Mouse (Mus musculus): Measurements from ENCODE around the gene Prcd. TPM values are rescaled to one million over a fixed set of nuclear protein-coding genes. Genes with fewer than 3 reads are reported as not detected.
"Not testable (repeated sequence)": the region's sequence is repeated elsewhere in the genome, so short reads cannot be mapped to it uniquely, and the experiment has no call there.

The Prcd gene
- polyA plus RNA-seq, 1 experiment from 2014 or later: 0.25 TPM

DNA sequence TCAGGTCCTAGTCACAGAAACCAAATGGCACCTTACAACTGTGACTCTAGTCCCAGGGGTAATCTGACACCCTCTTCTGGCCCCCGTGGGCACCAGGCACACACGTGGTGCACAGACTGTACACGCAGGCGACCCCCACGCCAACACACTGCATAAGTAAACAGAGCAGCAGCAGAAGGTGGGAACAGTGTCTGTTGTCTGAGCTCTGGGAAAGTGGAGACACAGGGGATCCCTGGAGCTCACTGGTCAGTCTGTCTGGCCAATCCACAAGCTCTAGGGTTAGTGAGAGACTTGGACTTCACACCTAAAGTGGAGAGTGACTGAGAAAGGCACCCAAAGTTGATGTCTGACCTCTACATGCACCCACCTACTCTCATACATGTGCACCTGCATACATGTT lies 16.0 kb downstream of the Prcd start:
- Histone ChIP-seq H3K36me3 (peaks cover 19% of the 10 kb centered on the region), H3K27me3 (ENCODE audit: low read depth, poor library complexity, severe bottlenecking) (peaks cover 9% of the 10 kb centered on the region; the same call in 1 of the 2 replicates), H3K9me3 (replicated peaks) (no peaks in the 10 kb centered on the region), H3K27ac (0 out of 2 replicates have a peak overlapping the region, but pooled peaks have one; percentile 72), H3K4me3 (no peak overlapping the region), H3K4me1 (peaks cover 54% of the 10 kb centered on the region)
- 28% methylated on average over 5 of the region's 5 CpGs for WGBS
- no peak for DNase-seq (ENCODE audit: low spot score)

DNA sequence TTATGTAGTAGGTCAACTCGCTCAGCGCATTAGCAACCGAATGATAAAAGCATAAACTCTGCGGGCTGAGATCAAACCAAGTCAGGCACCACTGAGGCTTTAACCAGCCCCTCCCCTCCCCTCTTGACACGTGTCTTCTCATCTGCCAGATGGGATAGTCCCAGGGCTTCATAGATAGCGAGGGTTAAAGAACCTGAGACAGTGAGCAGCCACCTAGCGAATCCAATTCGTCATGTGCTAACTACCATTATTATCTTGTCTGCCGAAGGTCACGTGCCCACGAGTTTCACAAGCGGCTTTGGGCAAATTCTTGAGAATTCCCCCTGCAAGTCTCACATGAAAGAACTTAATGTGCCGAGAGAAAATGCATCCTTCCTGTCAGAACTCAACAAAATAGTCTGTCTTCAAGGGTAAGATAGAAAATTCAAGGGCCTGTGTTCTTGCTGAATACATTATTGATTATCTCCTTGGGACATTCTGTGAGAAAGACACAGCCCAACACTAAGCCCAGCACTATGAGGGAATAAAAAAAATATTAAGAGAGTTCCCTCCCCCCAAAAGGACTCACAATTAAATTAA lies 16.5 kb downstream of the Prcd start:
- no peaks in the 10 kb centered on the region for H3K9me3 ChIP-seq (replicated peaks)
- no peak for DNase-seq (ENCODE audit: low spot score)
- 52% methylated on average over 13 of the region's 13 CpGs for WGBS
- peaks cover 9% of the 10 kb centered on the region; the same call in 1 of the 2 replicates for H3K27me3 ChIP-seq (ENCODE audit: low read depth, poor library complexity, severe bottlenecking)
- H3K4me1 ChIP-seq: peaks cover 51% of the 10 kb centered on the region
- no peak overlapping the region for H3K4me3 ChIP-seq
- no peak overlapping the region for H3K27ac ChIP-seq
- peaks cover 24% of the 10 kb centered on the region for H3K36me3 ChIP-seq

DNA sequence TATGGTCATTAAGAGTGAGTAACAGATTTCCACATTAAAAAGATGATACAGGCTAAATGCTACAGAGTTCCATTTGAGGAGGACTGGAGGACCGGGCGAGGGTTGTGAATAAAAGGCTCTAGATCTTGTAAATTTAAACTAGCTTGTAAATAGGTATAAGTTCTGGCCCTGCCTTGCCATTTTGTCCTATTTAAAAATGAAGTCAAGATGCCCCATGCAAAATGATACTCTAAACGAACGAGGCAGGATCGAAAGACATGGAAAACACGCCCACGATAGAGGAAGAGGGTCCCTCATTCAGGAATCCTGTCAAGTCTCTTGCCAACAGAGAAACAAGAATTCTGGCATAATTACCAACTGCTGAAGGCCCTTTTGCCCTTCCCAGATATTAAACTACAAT lies 17.1 kb downstream of the Prcd start:
- H3K36me3 ChIP-seq: peaks cover 29% of the 10 kb centered on the region
- 88% methylated on average over 7 of the region's 7 CpGs for WGBS
- no peak for DNase-seq (ENCODE audit: low spot score)
- H3K4me1 ChIP-seq: peaks cover 46% of the 10 kb centered on the region
- H3K27me3 ChIP-seq (ENCODE audit: low read depth, poor library complexity, severe bottlenecking): peaks cover 9% of the 10 kb centered on the region; the same call in 1 of the 2 replicates
- H3K4me3 ChIP-seq: no peak overlapping the region
- H3K9me3 ChIP-seq (replicated peaks): no peaks in the 10 kb centered on the region
- no peak overlapping the region for H3K27ac ChIP-seq

DNA sequence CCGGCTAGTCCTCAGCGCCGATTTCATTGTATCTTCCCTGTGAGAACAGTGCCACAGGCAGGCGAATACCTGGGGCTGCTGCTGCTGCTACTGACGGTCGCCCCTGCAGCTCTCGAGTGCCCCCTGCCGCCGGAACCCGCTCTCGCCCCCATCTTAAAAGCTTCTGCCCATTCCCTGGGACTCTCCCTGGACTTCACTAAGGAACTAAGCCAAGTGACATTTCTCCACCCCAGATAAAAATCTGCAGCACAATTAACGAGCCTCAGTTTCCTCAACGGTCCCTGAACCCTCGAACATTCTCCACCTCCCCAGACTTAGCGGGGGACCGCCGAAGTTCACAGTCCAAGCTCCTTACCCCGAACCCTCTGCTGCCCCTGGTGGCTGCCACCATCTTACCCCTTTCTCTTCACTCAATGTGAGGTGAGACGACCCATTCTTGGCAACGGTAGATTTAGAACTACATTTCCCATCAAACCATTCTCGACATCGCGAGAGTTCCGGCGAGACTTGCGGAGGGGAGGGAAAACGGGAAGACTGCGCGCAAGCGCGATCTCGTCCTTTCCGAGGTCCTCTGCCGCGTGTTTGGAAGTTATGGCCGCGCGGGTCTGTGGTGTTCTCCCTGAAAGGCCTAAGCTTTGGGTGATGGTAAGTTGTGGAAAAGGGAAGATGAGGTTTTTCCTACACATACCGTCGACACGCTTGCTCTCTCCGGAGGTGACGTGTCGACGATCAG lies 17.9 kb downstream of the Prcd start:
- peak; percentile 95 for DNase-seq (ENCODE audit: low spot score)
- Histone ChIP-seq H3K4me3 (peak overlapping the region; percentile 90), H3K4me1 (peaks cover 40% of the 10 kb centered on the region), H3K27ac (peak overlapping the region; percentile 92), H3K36me3 (peaks cover 38% of the 10 kb centered on the region), H3K9me3 (replicated peaks) (no peaks in the 10 kb centered on the region), H3K27me3 (ENCODE audit: low read depth, poor library complexity, severe bottlenecking) (peaks cover 9% of the 10 kb centered on the region; the same call in 1 of the 2 replicates)
- WGBS: 2% methylated on average over 45 of the region's 45 CpGs

- peak overlapping the region; percentile 90 for H3K4me3 ChIP-seq
- H3K36me3 ChIP-seq: peaks cover 45% of the 10 kb centered on the region
- DNase-seq (ENCODE audit: low spot score): no peak
- H3K4me1 ChIP-seq: peaks cover 40% of the 10 kb centered on the region
- peak overlapping the region; percentile 92 for H3K27ac ChIP-seq
- no peaks in the 10 kb centered on the region for H3K9me3 ChIP-seq (replicated peaks)
- WGBS: under 1% methylated on average over 24 of the region's 24 CpGs
- H3K27me3 ChIP-seq (ENCODE audit: low read depth, poor library complexity, severe bottlenecking): peaks cover 9% of the 10 kb centered on the region; the same call in 1 of the 2 replicates
These were observed 18.6 kb downstream of the Prcd start for GRCm38 (mm10) chr11:116671845-116672434.

DNA sequence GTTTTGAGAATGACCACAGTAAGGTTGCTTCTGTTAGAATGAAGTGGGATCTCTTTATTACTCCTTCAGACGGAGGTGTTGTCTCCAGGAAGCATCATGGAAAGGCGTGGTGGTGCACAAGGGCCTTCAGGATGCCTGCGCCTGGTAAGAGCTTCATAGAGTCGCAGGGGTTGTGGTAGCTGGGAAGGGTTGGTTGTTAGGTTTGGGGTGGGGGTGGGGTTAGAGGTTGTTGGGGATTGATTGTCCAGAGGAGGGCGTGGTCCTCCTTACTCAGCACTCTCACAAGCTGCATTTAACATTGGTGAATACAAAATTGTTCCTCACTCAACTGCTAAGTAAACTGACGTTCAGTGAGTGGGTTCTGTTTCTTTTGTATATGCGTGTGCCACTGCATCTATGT lies 19.3 kb downstream of the Prcd start:
- H3K27me3 ChIP-seq (ENCODE audit: low read depth, poor library complexity, severe bottlenecking): peaks cover 9% of the 10 kb centered on the region; the same call in 1 of the 2 replicates
- peak overlapping the region; percentile 92 for H3K27ac ChIP-seq
- H3K36me3 ChIP-seq: peaks cover 52% of the 10 kb centered on the region
- DNase-seq (ENCODE audit: low spot score): no peak
- WGBS: 27% methylated on average over 7 of the region's 7 CpGs
- peak overlapping the region; percentile 90 for H3K4me3 ChIP-seq
- no peaks in the 10 kb centered on the region for H3K9me3 ChIP-seq (replicated peaks)
- H3K4me1 ChIP-seq: peaks cover 40% of the 10 kb centered on the region

- no peak overlapping the region for H3K27ac ChIP-seq
- no peaks in the 10 kb centered on the region for H3K9me3 ChIP-seq (replicated peaks)
- WGBS: 87% methylated on average over 2 of the region's 2 CpGs
- H3K27me3 ChIP-seq (ENCODE audit: low read depth, poor library complexity, severe bottlenecking): peaks cover 9% of the 10 kb centered on the region; the same call in 1 of the 2 replicates
- DNase-seq (ENCODE audit: low spot score): no peak
- peaks cover 38% of the 10 kb centered on the region for H3K4me1 ChIP-seq
- H3K36me3 ChIP-seq: peaks cover 60% of the 10 kb centered on the region
- peak overlapping the region; percentile 90; the same call in 1 of the 2 replicates for H3K4me3 ChIP-seq
These were observed 20.1 kb downstream of the Prcd start for GRCm38 (mm10) chr11:116673410-116673809.

DNA sequence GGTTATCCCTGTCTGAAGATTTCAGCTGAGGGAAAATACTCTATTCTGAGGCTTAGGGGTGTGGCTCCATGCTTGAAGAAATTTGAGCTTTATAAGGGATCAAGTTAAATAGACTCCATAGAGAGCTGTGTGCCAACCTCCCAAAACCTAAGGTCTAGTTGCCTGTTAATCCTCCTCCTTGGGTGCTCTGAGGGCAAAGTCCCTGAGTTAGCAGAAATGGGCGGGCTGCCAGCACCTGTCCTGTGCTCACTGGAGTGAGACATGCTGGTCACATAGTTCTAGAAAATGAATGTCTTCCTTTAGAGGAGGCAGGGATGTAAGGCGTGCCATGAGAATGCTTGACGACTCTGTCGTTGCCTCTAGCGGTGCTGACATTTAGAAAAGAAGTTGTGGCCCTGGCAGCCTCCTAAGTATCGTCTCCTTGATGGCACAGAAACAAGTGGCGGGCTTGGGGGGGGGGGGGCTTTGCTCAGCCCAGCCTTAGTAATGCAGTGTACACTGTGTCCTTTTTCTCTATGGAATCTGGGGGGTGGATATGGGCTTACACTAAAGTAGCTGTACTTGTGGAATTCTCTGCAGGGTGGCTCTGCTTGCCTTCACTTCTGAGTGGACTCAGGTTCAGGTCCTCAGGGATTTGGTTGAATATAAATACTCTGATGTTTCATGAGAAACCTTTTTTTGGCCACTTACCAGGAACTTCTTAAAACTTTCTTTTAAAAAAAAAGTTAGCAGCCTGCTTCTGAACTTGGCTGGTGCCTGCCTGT lies 21.5 kb downstream of the Prcd start:
- Histone ChIP-seq H3K27ac (no peak overlapping the region), H3K4me3 (no peak overlapping the region), H3K4me1 (peaks cover 24% of the 10 kb centered on the region), H3K9me3 (replicated peaks) (no peaks in the 10 kb centered on the region), H3K27me3 (ENCODE audit: low read depth, poor library complexity, severe bottlenecking) (no peaks in the 10 kb centered on the region), H3K36me3 (peaks cover 74% of the 10 kb centered on the region)
- no peak for DNase-seq (ENCODE audit: low spot score)
- WGBS: 93% methylated on average over 7 of the region's 7 CpGs

DNA sequence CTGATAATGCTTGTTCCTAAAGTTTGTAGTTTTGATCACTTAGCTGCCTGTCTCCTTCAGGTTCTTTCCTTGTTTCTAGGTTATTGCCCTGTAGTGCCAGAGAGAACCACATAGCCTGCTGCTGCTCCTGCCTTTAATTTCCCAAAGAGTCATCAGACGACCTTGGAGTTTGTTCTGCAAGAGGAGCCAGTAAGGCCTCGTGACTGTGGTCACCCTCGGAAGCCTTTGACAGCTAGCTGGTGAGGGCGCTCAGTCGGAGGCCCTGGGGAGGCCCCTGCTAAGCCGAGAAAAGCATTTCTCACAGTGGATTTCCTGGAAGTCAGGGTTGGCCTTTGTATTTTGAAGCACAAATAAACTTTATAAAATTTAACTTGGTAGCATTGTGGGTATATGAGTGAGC lies 22.1 kb downstream of the Prcd start:
- DNase-seq (ENCODE audit: low spot score); H3K27me3 ChIP-seq (ENCODE audit: low read depth, poor library complexity, severe bottlenecking); H3K4me3 ChIP-seq; H3K9me3 ChIP-seq (replicated peaks); H3K27ac ChIP-seq: not testable (repeated sequence)
- 86% methylated on average over 6 of the region's 6 CpGs for WGBS
- peaks cover 29% of the 10 kb centered on the region for H3K4me1 ChIP-seq
- peaks cover 80% of the 10 kb centered on the region for H3K36me3 ChIP-seq

- Histone ChIP-seq H3K9me3 (replicated peaks) (no peaks in the 10 kb centered on the region), H3K27ac (no peak overlapping the region), H3K36me3 (peaks cover 89% of the 10 kb centered on the region), H3K4me3 (no peak overlapping the region), H3K27me3 (ENCODE audit: low read depth, poor library complexity, severe bottlenecking) (no peaks in the 10 kb centered on the region), H3K4me1 (peaks cover 21% of the 10 kb centered on the region)
- no peak for DNase-seq (ENCODE audit: low spot score)
- WGBS: 87% methylated on average over 14 of the region's 14 CpGs
These were observed 23.0 kb downstream of the Prcd start for GRCm38 (mm10) chr11:116676175-116676976.

DNA sequence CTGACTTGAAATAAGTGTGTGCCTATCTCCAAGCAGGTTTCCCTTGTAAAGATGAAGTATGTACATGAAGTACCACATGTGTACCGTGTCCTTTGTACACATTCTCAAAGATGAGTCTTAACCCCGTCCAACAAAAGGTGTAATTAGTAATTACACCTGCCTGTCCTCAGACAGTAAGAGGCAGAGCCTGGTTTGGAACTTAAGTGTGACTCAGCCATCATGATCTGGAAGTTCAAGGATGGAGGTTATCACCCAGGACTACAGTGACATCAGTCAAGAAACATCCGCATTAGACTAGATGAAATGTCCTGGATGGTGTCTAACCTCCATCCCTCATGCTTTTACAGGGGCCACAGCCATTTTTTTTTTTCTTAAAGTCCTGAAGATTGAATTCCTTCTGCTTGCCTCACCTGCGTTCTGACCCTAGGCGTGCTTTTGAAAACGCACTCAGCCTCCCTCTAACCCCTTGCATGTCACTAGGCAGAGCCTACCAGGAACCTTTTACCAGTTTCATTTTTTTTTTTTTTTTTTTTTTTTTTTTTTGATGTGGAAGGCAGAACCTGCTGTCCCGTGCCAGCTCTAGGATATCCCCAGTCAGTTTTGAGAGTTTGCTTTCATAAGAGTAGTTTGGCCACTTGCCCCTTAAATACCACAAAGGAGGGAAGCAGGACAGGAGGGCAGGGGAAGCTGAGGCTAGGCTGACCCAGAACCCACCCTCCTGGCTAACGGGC lies 24.5 kb downstream of the Prcd start:
- H3K36me3 ChIP-seq: peaks cover 100% of the 10 kb centered on the region
- H3K4me3 ChIP-seq: no peak overlapping the region
- no peak for DNase-seq (ENCODE audit: low spot score)
- peaks cover 16% of the 10 kb centered on the region for H3K4me1 ChIP-seq
- 91% methylated on average over 8 of the region's 8 CpGs for WGBS
- no peaks in the 10 kb centered on the region for H3K9me3 ChIP-seq (replicated peaks)
- H3K27ac ChIP-seq: no peak overlapping the region
- H3K27me3 ChIP-seq (ENCODE audit: low read depth, poor library complexity, severe bottlenecking): no peaks in the 10 kb centered on the region

Measured in limb, embryonic 10.5 days (tissue).